Mouse (Mus musculus): ENCODE results near the gene Ttll11.

The Ttll11 gene

DNA sequence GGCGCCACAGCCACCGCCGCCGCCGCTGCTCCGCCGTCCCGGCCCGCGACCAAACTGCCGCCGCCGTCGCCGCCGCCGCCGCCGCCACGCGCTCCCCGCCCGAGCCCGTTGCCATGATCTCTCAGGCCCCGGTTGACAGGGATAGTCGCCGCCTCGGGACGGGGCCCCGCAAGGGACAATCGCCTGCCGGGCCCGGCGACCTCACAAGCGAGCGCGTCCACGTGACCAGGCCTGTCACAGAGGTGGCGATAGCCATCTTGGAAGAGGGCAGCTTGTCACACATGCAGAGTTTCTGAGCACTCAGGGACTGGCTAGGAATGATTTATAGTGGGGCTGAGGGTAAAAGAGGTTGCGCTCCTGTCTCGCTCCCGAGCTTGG, at the start of gene Ttll11:
Gene Ttll11, minus strand, starts transcription at position 270 of the 378 bp plus-strand sequence.
- DNase-seq (ENCODE audit: low spot score), result peak; percentile 73

GRCm38 (mm10) chr2:36023291-36023690, 43.6 kb upstream of the Ttll11 start:
- no peak for DNase-seq (ENCODE audit: low spot score)

DNA sequence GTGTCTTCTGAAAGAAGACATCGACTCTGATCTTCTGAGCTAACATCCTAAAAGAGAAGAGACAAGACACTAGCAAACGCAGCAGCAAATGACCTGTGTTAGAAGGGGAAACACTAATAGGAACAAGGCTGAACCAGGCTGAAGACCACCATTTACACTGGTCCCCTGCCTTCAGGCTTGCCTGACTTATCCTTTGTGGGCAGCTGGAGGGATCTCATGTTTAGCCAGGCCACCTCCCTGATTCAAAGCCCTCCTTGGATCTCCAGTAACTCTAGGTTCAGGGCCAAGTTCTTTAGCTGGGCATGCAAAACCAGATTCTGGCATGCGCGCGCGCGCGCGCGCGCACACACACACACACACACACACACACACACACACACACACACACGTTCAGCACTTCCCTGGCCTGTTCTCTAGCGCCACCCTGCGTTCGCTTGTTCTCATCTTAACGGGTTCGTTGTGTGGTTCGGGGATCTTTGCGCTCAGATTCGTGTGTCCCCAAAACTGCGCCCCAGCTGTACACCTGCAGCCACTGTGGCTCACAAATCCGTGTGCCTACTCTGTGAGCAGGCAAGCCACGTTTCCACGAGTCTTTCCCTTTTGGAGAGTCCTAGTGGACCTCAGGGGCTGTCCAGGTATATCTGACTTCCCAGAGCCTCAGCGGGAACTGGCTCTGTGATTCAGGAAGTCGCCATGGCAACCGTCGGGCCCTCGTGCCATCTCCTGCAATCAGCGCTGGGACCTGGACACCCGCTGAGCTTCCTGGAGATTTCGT, 41.9 kb upstream of the Ttll11 start:
- no peak for DNase-seq (ENCODE audit: low spot score)

- no peak for DNase-seq (ENCODE audit: low spot score)
Observed at GRCm38 (mm10) chr2:36013010-36013409, 33.3 kb upstream of the Ttll11 start.

DNA sequence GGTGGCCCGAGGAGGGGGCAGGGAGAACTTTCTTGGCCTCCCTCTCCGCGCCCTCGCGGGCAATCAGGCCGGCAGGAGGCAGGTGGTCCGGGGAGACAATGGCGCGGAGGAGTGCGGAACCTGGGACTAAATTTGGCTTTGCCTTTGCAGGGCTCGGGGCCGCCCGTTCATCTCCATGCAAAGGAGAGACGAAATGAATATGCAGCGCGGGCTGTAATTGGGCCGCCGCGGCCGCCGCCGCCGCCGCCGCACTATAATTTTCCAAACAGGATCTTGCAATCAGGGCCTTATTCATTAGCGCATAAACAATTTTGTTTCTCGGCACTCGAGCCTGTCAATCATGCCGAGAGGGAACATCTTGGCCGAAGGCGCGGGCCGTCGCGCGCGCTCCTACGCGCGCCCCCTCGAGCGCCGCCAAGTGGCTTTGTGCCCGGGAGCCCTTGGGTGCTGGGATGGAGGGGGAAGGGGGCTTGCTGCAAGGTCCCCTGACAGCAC, 31.7 kb upstream of the Ttll11 start:
- no peak for DNase-seq (ENCODE audit: low spot score)

DNA sequence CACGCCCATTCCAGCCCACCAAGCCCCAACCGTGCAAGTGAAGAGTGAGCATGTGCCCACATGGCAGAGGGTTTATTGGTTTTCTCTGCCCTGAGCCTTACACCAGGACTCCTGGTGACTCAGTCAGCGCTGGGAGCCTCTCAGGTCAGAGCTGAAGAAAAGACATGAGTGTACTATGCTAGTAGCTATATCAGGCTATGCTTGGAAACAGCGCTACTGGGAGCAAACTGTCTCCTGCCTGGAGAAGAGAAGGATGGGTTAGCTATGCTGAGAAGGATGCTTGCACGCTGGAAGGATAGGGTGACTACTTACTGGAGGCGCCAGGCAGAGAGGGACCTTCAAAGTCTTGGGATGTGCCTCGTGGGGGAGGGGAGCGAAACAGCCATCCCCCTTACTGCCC, 30.9 kb upstream of the Ttll11 start:
- DNase-seq (ENCODE audit: low spot score), result no peak

DNA sequence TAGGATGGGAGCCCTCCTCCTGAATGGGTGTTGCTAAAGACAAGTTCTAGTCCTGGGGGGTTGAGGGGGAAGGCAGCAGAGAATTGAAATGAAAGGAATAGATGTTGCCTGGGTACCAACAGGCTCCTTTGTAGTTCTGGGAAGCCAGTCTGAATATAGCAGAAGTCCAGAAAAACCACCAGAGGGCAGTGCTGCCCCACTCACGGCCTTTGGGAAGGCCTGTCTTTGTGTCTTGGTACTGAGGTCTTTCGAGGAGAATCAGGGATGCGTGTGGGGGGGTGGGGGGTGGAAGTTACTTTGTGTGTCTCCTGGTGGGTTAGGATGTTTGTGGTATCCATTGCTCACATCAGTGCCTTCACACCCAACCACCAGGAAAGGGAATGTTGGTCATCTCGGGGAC, 29.7 kb upstream of the Ttll11 start:
- DNase-seq (ENCODE audit: low spot score), result peak; percentile 11

GRCm38 (mm10) chr2:36008071-36008470, 28.4 kb upstream of the Ttll11 start:
- DNase-seq (ENCODE audit: low spot score), result peak; percentile 21

DNA sequence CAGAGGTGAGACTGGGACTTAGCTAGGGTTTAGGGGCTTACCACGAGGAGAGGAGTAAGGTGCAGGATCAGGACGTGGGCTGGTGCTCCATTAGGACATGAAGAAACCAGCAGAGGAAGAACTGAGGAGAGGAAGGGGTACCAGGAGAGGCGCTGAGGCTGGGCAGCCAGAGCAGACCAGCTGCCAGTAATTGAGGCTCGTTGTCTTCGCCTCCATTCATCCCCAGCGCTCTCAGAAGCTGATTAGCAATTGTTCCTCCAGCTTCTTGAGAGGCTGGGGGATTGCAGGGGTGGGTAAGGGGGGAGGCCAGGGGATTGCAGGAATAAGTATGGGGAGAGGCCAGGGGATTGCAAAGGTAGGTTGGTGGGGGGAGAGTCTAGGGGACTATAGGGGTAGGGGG, 22.5 kb upstream of the Ttll11 start:
- DNase-seq (ENCODE audit: low spot score), result no peak

DNA sequence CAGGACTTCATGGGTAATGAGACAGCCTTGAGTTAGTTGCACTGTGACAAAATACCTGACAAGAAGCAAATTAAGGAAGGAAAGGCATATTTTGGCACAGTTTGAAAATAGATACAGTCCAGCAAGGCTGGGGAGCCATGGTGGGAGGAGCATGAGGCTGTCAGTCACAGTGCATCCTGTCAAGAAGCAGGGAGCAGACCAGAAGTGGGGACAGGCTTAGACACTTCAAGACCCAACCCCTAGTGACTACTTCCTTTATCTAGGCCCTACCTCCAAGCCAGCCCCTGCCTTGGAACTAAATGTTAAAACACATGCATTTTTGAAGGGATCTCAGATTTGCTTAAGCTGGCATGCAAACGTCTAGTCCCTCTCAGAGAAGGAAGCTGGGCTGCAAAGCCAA, 20.7 kb upstream of the Ttll11 start:
- DNase-seq (ENCODE audit: low spot score), result no peak

DNA sequence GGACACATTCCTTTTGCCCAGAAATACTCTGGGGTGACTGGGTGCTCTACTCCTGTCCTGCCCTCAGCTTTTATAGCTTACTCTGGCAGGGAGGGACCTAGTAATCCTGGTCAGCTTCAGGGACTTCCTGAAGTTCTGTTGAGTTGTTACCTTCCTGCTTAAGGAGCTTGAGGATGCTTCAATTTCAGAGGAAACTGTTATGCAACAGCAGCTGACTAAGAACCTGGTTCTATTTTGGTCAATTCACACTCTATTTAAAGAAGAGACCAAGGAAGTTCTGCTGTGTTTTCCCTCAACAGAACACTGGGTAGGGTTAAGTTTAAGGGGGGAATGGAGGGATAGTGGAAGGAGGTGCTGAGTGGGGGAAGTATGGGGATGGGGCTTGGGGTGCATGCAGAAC, 19.5 kb upstream of the Ttll11 start:
- no peak for DNase-seq (ENCODE audit: low spot score)

DNA sequence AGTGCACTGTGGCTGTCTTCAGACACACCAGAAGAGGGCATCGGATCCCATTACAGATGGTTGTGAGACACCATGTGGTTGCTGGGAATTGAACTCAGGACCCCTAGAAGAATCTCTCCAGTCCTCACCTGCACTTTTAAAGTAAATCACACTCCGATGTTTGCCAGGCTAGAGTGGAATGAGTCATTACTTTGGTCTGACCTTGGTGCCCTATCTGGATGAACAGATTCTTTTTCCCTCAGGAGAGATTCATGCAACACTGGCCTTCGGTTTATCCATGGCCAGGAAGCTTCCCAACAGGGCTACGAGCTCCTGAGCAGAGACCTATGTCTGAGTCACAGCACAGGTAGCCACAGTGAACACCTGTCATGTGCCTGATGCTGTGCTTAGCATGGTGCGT, 18.7 kb upstream of the Ttll11 start:
- DNase-seq (ENCODE audit: low spot score), result no peak

- no peak for DNase-seq (ENCODE audit: low spot score)
Observed at GRCm38 (mm10) chr2:35996753-35997152, 17.0 kb upstream of the Ttll11 start.

DNA sequence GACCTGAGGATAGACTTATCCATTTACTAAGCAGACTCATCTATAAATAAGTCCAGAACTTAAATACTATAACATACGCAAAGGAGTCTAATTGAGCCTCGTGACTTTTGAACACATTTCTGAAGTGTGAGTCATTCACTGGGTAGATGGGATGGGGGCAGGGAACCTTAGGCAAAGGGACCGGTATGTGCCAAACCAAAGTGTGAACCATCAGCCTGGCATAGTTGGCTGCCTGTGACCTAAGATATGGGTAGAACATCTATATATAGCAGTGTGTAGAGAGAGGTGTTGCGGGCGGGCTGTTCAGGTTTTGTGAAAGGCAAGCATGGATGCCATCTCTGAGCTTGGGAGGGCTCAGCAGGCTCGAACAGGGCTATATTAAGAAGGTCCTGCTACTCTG, 14.6 kb upstream of the Ttll11 start:
- no peak for DNase-seq (ENCODE audit: low spot score)

GRCm38 (mm10) chr2:35993481-35993880, 13.8 kb upstream of the Ttll11 start:
- DNase-seq (ENCODE audit: low spot score), result no peak

GRCm38 (mm10) chr2:35992259-35992658, 12.5 kb upstream of the Ttll11 start:
- DNase-seq (ENCODE audit: low spot score), result no peak

GRCm38 (mm10) chr2:35983869-35984268, 4.2 kb upstream of the Ttll11 start:
- peak; percentile 17 for DNase-seq (ENCODE audit: low spot score)

- no peak for DNase-seq (ENCODE audit: low spot score)
Observed at GRCm38 (mm10) chr2:35981872-35982271, 2.2 kb upstream of the Ttll11 start.

GRCm38 (mm10) chr2:35978941-35979643, 621 bp downstream of the Ttll11 start:
- DNase-seq (ENCODE audit: low spot score), result peak; percentile 5

DNA sequence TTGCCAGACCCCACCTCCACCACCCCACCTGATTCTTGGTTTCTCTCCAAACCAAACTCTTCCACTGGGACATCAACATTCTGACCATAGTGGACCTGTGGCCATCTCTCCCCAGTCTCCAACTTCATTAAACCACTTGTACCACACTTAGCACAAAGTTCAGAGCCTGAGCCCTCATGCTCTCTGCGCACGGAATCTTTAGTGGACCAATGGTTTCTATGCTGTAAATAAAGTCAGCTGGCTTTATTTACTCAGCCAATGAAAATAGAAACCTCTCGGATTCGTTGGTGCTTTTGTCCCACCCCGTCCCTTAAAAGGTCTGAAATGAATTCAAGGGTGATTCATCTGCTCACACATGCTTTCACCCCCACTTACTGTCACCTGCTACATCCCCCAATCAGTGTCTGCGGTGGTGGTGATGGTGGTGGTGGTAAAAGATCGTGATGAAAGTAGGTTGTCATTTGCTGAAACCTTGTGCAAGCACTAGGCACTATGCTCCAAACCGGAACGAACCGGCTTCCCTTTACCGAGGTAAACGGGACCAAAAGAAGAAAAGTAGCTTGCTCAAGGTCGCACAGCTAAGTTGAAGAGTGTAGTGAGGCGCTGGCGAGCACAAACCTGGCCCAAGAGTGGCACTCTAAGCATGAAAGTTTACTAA, 1.3 kb downstream of the Ttll11 start:
- DNase-seq (ENCODE audit: low spot score), result peak; percentile 8

DNA sequence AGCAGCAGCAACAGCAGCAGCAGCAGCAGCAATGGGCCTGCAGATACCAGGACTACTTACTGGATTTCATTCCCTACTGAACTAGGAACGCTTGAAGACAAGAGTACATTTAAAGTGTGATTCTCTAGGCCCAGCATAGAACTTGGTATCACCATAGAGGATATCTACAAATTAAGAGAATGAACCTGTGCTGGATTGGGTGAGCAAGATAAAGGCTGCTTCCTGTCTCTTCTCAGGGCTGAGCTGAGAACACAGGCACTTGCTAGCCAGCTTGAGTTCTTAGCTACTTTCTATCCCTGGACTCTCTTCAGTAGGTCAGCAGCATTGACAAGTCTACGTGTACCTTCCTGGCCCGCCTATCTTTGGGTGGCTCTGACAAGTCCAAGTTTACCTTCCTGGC, 2.0 kb downstream of the Ttll11 start:
- DNase-seq (ENCODE audit: low spot score), result no peak

DNA sequence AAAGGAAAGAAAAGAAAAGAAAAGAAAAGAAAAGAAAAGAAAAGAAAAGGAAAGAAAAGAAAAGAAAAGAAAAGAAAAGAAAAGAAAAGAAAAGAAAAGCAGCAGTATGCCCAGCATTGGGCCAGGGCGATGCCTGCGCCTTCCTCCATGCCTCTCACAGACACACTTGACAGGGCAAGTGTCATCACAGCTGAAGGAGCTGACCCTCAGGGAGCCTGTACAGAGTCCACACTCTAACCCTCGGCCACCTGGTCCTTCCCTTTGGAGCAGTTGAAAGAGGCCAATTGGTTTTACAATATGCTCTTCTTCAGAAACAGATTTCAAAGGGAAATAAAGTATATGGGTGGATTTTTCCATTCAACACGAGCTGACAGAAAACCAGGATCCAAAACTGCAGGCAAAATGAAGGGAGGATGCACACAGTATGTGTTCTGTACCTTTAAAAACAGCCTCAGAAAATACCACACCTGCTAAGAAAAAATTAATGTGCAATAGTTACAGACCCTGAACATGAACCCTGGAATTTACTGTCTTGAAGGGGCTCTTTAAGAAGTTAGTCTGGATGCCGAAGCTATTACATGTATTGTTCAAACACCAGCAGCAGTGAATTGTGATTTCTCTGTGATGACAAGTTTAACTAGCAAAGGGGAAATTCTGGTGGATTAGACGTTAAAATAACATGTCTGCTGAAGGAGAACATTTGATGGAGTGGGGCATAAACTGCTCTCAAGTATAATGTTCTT, 7.3 kb downstream of the Ttll11 start:
- DNase-seq (ENCODE audit: low spot score), result no peak
